Mouse (Mus musculus) testis, adult 2 months (tissue): Measurements from ENCODE around the gene Mapk8.

Source experiments
- CTCF ChIP-seq: fragments of 200-500 bp; IDR thresholded peaks from 2 replicates; pipeline ENCODE4 v1.5.1; 2012; ENCODE audit warnings: low read depth, mild to moderate bottlenecking, inconsistent platforms, low read length, moderate library complexity; ENCODE audit not compliant: control insufficient read depth, insufficient read depth, insufficient replicate concordance
- POLR2A ChIP-seq: fragments of 200-500 bp; IDR thresholded peaks from 2 replicates; pipeline ENCODE4 v1.6.1; 2012; ENCODE audit warnings: low read depth, mild to moderate bottlenecking, inconsistent platforms, low read length, moderate library complexity; ENCODE audit not compliant: control insufficient read depth

DNA sequence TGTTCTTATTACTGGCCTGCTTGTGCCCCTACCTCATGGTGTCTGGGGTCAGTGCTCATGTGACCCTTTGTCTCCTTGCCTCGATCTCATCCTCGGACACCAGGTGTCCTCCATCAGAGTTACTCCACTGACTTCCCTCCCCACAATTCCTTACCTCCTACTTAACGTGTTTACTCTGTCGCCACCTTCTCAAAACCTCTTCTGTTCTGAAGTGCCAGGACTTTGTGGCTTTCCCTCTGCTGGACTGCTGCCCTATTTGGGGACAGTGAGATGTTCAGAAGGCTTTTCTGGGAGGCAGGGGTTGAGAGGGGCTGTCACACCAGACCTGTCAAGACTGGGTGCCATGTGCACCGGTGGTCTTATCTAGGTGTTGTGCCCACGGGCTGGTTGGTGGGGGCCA lies 94.1 kb downstream of the Mapk8 start:
- TF ChIP-seq CTCF = no peak
- no peak for TF ChIP-seq POLR2A
